Mouse (Mus musculus) midbrain, embryonic 11.5 days (tissue): ENCODE results near the gene Aire. TPM values are rescaled to one million over a fixed set of nuclear protein-coding genes. Genes with fewer than 3 reads are reported as not detected.

ENCODE experiments used
- ATAC-seq: fragments of 200-750 bp; cut with Nextera tagmentation; 2 replicates; pipeline ENCODE4 v1.8.0; 2017; ENCODE audit warnings: moderate TSS enrichment, moderate library complexity; ENCODE audit not compliant: low FRiP score
- DNase-seq: peaks from one replicate; pipeline ENCODE4 v3.0.0; 2015; ENCODE audit warnings: low spot score; ENCODE audit errors: missing footprints
- H3K27ac ChIP-seq: fragments of 300-500 bp; sonication (generic); 2 replicates; pipeline ENCODE4 v1.5.1; 2014; ENCODE audit warnings: low read depth, low read length
- H3K27me3 ChIP-seq: fragments of 300-500 bp; sonication (generic); 2 replicates; pipeline ENCODE4 v1.6.1; 2014; ENCODE audit warnings: mild to moderate bottlenecking, low read length, moderate library complexity, mixed read lengths; ENCODE audit not compliant: control insufficient read depth, insufficient read depth
- H3K36me3 ChIP-seq: fragments of 300-500 bp; sonication (generic); 2 replicates; pipeline ENCODE4 v1.6.1; 2014; ENCODE audit warnings: mild to moderate bottlenecking, low read length, moderate library complexity, mixed read lengths; ENCODE audit not compliant: control insufficient read depth, insufficient read depth
- H3K4me1 ChIP-seq: fragments of 300-500 bp; sonication (generic); 2 replicates; pipeline ENCODE4 v1.6.1; 2014; ENCODE audit warnings: low read length; ENCODE audit not compliant: control insufficient read depth, insufficient read depth
- H3K4me2 ChIP-seq: fragments of 300-500 bp; sonication (generic); 2 replicates; pipeline ENCODE4 v1.6.1; 2014; ENCODE audit warnings: mild to moderate bottlenecking, moderate library complexity
- H3K4me3 ChIP-seq: fragments of 300-500 bp; sonication (generic); 2 replicates; pipeline ENCODE4 v1.5.1; 2014; ENCODE audit warnings: low read depth, low read length
- H3K9ac ChIP-seq: fragments of 300-500 bp; sonication (generic); 2 replicates; pipeline ENCODE4 v1.6.1; 2014; ENCODE audit warnings: low read length
- H3K9me3 ChIP-seq: fragments of 300-500 bp; sonication (generic); 2 replicates; pipeline ENCODE4 v1.6.1; 2016; ENCODE audit warnings: low read length; ENCODE audit not compliant: control insufficient read depth
- WGBS: fragments of 180-500 bp; shearing (Covaris S2); extraction: QIAGEN DNeasy Blood & Tissue Kit; methylation state at CpG from one replicate; pipeline ENCODE4 v1.1.7; 2014; 5-methylcytosine and 5-hydroxymethylcytosine counted together
- polyA plus RNA-seq: library from polyadenylated mRNA; unstranded; fragments of >200 nt; fragmentation: Nextera tagmentation; extraction: Ambion mirVana; gene quantifications from 2 replicates; pipeline ENCODE4 v1.2.1, GENCODE M21; 2014

The Aire gene
- polyA plus RNA-seq, 1 experiment from 2014 or later = not detected

GRCm38 (mm10) chr10:78079955-78080591 lies 36.7 kb upstream of the Aire start:
- no peak for ATAC-seq
- no peaks in the 10 kb centered on the region for H3K36me3 ChIP-seq
- no peak overlapping the region for H3K9ac ChIP-seq
- H3K27me3 ChIP-seq = no peaks in the 10 kb centered on the region
- no peak overlapping the region for H3K4me3 ChIP-seq
- H3K4me2 ChIP-seq = no peak overlapping the region
- 65% methylated on average over 4 of the region's 4 CpGs for WGBS
- DNase-seq = no peak
- no peaks in the 10 kb centered on the region for H3K9me3 ChIP-seq
- H3K27ac ChIP-seq = no peak overlapping the region
- H3K4me1 ChIP-seq = no peaks in the 10 kb centered on the region

DNA sequence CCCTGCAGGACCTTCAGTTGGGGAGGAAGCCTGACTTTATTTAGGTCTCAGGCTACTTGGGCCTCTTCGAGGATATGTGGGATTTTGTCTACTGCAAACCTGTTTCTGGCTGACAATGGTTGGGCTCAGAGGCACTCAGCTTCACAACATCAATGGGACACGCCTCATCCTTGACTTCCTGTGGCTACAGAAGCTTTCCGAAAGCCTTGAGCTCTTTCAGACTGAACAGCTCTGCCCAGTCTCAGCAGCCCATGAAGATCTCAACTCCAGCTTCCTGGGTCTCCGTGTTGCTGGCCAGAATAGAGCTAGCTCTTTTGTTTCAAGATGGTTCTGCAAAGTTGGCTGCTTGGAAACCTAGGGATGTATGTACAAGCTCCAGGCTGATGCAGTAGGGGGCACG lies 34.9 kb upstream of the Aire start:
- no peak overlapping the region for H3K9ac ChIP-seq
- no peaks in the 10 kb centered on the region for H3K4me1 ChIP-seq
- H3K27ac ChIP-seq = no peak overlapping the region
- H3K9me3 ChIP-seq = no peaks in the 10 kb centered on the region
- no peaks in the 10 kb centered on the region for H3K36me3 ChIP-seq
- ATAC-seq = no peak
- no peak overlapping the region for H3K4me2 ChIP-seq
- no peak overlapping the region for H3K4me3 ChIP-seq
- no peak for DNase-seq
- WGBS = 83% methylated on average over 5 of the region's 5 CpGs
- H3K27me3 ChIP-seq = no peaks in the 10 kb centered on the region

GRCm38 (mm10) chr10:78077862-78078261 lies 34.5 kb upstream of the Aire start:
- Histone ChIP-seq H3K9me3 (no peaks in the 10 kb centered on the region), H3K9ac (no peak overlapping the region), H3K27me3 (no peaks in the 10 kb centered on the region), H3K4me1 (no peaks in the 10 kb centered on the region), H3K27ac (no peak overlapping the region), H3K4me3 (no peak overlapping the region), H3K36me3 (no peaks in the 10 kb centered on the region), H3K4me2 (no peak overlapping the region)
- DNase-seq (no peak), ATAC-seq (no peak)
- 87% methylated on average over 9 of the region's 9 CpGs for WGBS

- DNase-seq = no peak
- H3K4me2 ChIP-seq = no peak overlapping the region
- ATAC-seq = no peak
- H3K9ac ChIP-seq = no peak overlapping the region
- H3K27me3 ChIP-seq = no peaks in the 10 kb centered on the region; the same call in 1 of the 2 replicates
- 88% methylated on average over 11 of the region's 11 CpGs for WGBS
- H3K4me1 ChIP-seq = no peaks in the 10 kb centered on the region
- H3K36me3 ChIP-seq = no peaks in the 10 kb centered on the region
- no peak overlapping the region for H3K4me3 ChIP-seq
- no peaks in the 10 kb centered on the region for H3K9me3 ChIP-seq
- no peak overlapping the region for H3K27ac ChIP-seq
Observed at GRCm38 (mm10) chr10:78074977-78075376, 31.6 kb upstream of the Aire start.

GRCm38 (mm10) chr10:78074151-78074550 lies 30.7 kb upstream of the Aire start:
- 80% methylated on average over 4 of the region's 4 CpGs for WGBS

DNA sequence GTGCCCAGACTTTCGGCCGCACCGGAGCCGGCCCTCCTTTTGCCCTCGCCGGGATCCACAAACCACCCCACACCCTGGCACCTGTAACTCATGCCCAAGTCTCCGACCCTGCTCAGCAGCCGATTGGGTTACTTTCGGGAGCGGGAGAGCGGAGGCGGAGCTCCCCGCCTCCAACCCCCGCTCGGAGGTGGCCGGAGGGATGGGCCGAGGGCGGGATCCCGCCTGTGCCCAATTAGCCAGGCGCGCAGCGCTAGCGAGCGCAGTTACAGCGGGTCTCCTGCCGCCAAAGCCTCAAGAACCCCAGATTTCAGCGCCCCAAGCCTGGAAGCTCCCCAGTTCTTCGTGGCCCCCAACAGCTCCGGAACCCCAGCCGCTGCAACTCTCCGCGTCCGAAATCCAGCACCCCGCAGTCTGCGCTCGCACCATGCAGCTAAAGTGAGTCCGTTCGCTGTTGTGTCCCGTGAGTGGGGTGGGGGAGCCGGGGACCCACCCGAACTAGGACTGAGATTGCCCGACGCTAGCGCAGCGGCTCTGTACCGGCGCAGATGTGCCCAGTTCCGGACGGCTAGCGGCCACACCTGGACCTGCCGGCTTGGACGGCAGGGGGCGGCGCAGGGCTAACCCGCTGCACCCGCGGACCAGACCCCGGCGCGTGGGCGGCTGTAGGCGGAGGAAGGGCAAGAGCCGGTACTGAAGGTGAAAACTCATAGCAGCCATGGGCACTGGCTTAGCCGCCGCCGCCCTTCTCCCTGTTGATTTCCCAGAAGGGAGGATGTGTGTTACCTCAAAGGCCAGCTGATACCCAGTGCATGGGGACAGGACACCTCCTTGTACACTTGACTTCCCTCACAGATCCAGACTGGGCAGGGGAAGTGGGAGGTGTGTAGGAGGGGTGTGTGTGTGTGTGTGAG lies 25.9 kb upstream of the Aire start, which contains the start of gene Icosl:
Gene Icosl (plus strand): TSS at position 202 of the 911 bp plus-strand sequence.
- Histone ChIP-seq H3K27me3 (peaks cover 3% of the 10 kb centered on the region), H3K27ac (no peak within 1 kb of the TSS), H3K4me1 (no peaks in the 10 kb centered on the region), H3K4me2 (peak within 1 kb of the TSS; percentile 63), H3K9ac (peak within 1 kb of the TSS; percentile 47), H3K9me3 (no peaks in the 10 kb centered on the region), H3K36me3 (no peaks in the 10 kb centered on the region), H3K4me3 (peak within 1 kb of the TSS; percentile 45)
- peak; percentile 95 for DNase-seq
- peak; percentile 91 for ATAC-seq
- under 1% methylated on average over 66 of the region's 66 CpGs for WGBS

More at GRCm38 (mm10) chr10:78074151-78074550, 30.7 kb upstream of the Aire start:
- no peaks in the 10 kb centered on the region for H3K36me3 ChIP-seq
- no peaks in the 10 kb centered on the region for H3K9me3 ChIP-seq
- no peak overlapping the region for H3K4me3 ChIP-seq
- no peak overlapping the region for H3K9ac ChIP-seq
- no peak for DNase-seq
- no peak overlapping the region for H3K4me2 ChIP-seq
- H3K27ac ChIP-seq = no peak overlapping the region
- ATAC-seq = no peak
- no peaks in the 10 kb centered on the region for H3K4me1 ChIP-seq
- H3K27me3 ChIP-seq = peaks cover 3% of the 10 kb centered on the region

GRCm38 (mm10) chr10:78068541-78068940 lies 25.1 kb upstream of the Aire start:
- WGBS = 21% methylated on average over 11 of the region's 11 CpGs
- H3K27ac ChIP-seq = no peak overlapping the region
- peak overlapping the region; percentile 63 for H3K4me2 ChIP-seq
- no peaks in the 10 kb centered on the region for H3K36me3 ChIP-seq
- ATAC-seq = no peak
- peaks cover 3% of the 10 kb centered on the region for H3K27me3 ChIP-seq
- H3K9me3 ChIP-seq = no peaks in the 10 kb centered on the region
- no peaks in the 10 kb centered on the region for H3K4me1 ChIP-seq
- peak overlapping the region; percentile 45 for H3K4me3 ChIP-seq
- H3K9ac ChIP-seq = peak overlapping the region; percentile 47
- no peak for DNase-seq

DNA sequence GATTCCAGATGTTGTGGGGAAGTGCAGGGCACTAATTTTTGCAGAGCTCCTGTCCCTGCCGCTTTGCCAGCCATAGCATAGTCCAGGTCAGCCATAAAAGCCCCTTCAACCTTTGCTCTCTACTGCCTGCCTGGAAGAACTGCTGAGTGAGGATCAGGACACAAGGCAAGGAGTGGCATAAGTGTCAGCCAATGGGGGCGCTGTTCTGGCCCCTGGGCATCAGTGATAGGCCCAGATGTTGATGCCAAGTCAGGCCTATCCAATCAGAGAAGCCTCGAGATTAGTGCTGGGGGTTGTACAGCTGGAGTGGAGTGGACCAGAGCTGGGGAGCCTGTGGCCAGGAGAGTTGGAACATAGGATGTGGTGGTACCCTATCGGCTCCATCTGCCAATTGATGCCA lies 23.8 kb upstream of the Aire start:
- DNase-seq (no peak), ATAC-seq (no peak)
- Histone ChIP-seq H3K9me3 (no peaks in the 10 kb centered on the region), H3K27me3 (peaks cover 3% of the 10 kb centered on the region), H3K9ac (no peak overlapping the region), H3K4me3 (no peak overlapping the region), H3K4me1 (no peaks in the 10 kb centered on the region), H3K27ac (no peak overlapping the region), H3K4me2 (no peak overlapping the region), H3K36me3 (no peaks in the 10 kb centered on the region)
- 50% methylated on average over 4 of the region's 4 CpGs for WGBS

DNA sequence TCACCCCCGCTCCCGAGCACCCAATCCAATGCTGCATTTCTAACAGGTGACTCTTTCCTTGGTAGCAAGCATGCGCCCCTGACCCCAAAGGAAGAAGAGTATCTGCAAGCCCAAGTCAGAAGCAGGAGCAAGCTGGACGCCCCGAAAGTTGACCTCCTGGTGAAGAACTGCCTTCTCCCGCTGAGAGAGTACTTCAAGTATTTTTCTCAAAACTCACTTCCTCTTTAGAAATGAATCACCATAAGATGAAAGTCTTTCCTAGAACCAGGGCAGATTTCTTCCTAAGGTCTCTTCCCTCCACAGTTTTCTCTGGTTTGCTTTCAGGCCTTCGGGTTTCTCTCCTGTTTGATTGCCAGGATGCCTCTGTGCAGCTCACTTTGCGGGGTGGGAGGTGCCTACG lies 19.7 kb upstream of the Aire start:
- Histone ChIP-seq H3K9me3 (no peaks in the 10 kb centered on the region), H3K9ac (no peak overlapping the region), H3K27me3 (no peaks in the 10 kb centered on the region), H3K27ac (no peak overlapping the region), H3K4me3 (no peak overlapping the region), H3K4me2 (no peak overlapping the region), H3K36me3 (no peaks in the 10 kb centered on the region), H3K4me1 (no peaks in the 10 kb centered on the region)
- WGBS = 91% methylated on average over 9 of the region's 9 CpGs
- ATAC-seq (no peak), DNase-seq (no peak)
